Mouse (Mus musculus) embryonic stem cell, embryonic (primary cell): ENCODE measurements at regions not wholly inside any gene's neighbourhood (a gene's known extent, or its start where the extent isn't known, plus 50 kb on each side); places are given as distances from the start of the nearest gene placed in this dataset.

Experiments used
- CTCF ChIA-PET, 4 experiments: fragments of 300-600 bp in 2 of 4; fragments of 350-600 bp in 2 of 4; sonication (Branson Sonifier 250); formaldehyde crosslinking; loops; one replicate each; lab custom pipeline; 2022; ENCODE audit warnings: inconsistent platforms in 2 of 4; lab: Charles Lee
- POLR2A ChIA-PET, 4 experiments: fragments of 300-600 bp in 2 of 4; fragments of 350-600 bp in 2 of 4; sonication (Branson Sonifier 250); formaldehyde crosslinking; loops; one replicate each; lab custom pipeline; 2022; ENCODE audit warnings: antibody characterized with exemption in 4 of 4, inconsistent platforms in 1 of 4; lab: Charles Lee

DNA sequence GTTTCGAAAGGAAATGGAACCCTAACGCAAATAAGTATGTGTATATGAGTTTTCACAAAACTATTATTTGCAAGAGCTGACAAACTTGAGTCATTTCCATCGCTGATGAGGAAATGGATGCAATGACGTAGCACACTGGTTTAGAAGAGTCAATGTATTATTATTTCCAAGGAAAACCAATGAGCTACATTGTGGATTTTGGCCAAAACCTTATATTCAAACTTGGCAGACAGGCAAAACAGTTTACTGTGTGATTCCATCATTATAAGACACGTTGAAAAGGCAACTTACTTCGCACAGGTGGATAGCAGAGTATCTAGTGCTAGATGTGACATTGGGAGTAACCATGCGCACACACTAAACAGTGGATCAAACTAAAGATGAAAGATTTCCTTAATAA is 892.6 kb downstream of the Slitrk1 start:
- POLR2A ChIA-PET: interaction anchor here in 1 of 4 experiments (0.6 kb wide), 1 partner anchor 77 kb away, joined by 3 read pairs; no protein-coding TSS in a partner anchor
- CTCF ChIA-PET: no interaction called here

DNA sequence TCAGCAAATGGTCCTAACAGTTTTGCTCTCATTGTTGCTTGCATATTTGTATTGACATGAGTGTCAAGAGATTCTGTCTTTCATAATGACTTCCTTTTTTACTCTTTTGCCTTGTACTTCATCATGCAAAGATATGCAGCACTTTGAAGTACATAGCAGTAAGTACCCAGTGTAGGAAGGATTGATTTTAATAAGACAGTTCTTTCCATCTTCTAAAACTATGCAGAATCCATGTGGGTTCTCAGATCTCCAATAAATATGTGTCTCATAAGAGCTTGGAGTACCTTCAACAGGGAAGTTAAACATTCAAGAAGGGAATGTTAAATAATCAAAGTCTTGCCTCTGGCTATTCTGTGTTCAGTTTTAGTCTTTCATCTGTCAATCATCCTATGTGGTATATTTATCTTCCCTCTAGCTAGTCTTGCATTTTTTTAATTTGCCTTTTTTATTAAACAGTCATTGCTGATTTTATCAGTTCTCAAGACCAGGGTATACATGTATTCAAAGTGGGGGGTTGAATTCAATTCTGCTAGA is 926.1 kb downstream of the Slitrk1 start:
- ChIA-PET CTCF (no interaction called here), POLR2A (no interaction called here)

DNA sequence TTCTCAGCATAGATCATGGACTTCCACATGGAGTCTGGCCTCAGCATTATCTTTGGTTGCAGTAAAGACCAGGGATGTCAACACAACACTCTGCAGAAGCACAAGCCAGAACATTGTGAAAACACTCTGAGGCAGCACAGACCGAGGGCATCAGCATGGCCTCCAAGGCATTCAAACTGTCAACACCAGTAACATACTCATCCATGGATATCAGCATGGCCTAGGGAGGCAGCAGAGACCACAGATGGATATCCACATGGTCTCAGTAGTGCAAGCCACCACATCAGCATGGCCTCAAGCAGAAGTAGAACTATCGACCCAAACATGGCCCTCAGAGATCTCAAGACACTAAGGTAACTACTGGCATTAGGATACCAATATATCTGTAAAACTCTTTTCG is 935.8 kb downstream of the Slitrk1 start:
- POLR2A ChIA-PET: no interaction called here
- CTCF ChIA-PET: no interaction called here

DNA sequence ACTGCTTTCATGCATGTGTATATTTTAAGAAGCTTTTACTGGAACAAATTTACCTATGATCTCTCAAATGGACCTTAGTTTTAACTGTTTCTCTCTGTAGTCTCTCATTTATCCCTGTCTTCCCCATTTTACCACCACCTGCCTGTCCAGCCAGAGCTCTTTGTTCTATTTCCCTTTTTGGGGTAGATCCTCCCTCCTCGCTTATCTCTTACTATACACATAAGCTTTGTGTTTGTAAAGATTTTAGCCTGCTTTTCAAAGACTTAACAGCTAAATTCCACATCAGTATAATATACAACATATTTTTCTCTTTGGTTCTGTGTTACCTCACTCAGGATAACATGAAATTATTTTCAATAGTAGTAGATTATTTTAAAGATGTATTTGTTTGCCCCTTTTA is 961.9 kb downstream of the Slitrk1 start:
- POLR2A ChIA-PET: no interaction called here
- CTCF ChIA-PET: no interaction called here

DNA sequence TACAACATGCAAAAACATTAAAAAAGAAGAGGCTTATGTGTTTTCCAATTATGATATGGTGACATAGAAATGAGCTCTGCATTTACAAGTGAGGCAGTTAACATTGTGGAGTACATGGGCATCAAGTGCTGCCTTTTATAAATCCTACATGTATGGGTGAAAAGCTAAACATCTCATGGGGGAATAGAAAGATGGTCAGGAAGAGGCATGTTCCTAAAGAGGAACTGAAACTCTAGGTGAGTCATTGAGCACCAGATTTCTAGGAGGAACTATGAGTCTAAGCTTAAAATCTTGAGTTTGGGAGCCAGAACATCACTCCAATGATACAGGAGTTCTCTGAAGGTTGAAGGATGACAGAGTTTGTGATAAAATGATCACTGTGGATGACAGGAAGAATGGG is 1010.2 kb downstream of the Slitrk1 start:
- CTCF ChIA-PET: no interaction called here
- POLR2A ChIA-PET: no interaction called here

DNA sequence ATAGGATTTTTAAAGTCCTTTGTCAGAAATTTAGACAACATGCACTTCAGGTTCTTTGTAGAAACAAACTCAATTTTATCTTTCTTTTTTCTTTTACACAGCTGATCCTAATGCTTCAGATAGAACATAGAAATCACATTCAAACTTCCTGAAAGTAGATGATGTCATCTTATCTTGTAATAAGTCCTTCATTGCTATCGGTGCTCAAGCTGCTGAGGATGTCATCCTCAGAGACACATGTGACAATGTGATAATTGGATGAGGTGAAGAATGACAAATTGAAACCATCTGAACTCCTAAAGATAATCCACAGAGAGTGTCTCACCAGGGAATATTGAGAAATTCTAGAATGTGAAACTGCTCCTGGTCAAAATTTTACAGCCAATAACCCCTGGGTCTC is 1012.1 kb downstream of the Slitrk1 start:
- POLR2A ChIA-PET: no interaction called here
- CTCF ChIA-PET: no interaction called here

DNA sequence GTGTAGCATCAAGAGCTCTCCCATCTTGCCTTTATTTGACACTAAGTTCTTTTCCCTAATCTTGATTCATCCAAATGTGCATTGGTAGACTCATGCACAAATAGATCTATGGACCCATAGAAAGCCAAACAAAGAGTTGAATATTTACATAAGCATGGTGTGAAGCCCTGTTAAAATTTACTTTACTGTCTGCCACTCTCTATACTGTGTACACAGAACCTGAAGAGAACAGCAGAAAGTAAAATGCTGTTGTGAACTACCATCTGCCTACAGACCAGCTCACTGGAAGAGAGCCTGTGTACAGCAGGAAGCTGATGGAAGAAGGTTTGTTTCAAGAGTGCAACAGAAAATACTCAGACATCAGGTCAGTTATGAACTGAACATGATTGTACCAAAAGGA is 1053.1 kb downstream of the Slitrk1 start:
- POLR2A ChIA-PET: no interaction called here
- CTCF ChIA-PET: no interaction called here

DNA sequence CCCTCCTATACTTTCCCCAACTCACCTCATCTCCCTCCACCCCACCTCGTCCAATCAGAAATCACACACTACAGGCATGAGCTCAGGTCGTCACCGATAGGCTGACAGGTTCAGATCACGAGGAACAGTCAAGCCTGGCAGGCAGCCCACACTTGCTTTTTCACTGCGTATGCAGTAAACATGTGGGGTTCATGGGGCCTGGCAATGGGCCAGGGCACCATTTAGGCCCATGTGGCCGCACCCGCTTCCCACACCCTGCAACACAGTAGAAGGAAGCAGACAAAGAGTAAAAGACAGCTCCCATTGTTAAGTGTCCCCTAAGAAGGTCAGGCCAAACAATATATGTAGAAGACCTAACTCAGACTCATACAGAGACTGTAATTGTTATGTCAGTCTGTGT is 1064.3 kb downstream of the Slitrk1 start:
- ChIA-PET CTCF (no interaction called here), POLR2A (interaction anchor here in 1 of 4 experiments (0.6 kb wide), 1 partner anchor 271 kb away, joined by 4 read pairs; no protein-coding TSS in a partner anchor)

DNA sequence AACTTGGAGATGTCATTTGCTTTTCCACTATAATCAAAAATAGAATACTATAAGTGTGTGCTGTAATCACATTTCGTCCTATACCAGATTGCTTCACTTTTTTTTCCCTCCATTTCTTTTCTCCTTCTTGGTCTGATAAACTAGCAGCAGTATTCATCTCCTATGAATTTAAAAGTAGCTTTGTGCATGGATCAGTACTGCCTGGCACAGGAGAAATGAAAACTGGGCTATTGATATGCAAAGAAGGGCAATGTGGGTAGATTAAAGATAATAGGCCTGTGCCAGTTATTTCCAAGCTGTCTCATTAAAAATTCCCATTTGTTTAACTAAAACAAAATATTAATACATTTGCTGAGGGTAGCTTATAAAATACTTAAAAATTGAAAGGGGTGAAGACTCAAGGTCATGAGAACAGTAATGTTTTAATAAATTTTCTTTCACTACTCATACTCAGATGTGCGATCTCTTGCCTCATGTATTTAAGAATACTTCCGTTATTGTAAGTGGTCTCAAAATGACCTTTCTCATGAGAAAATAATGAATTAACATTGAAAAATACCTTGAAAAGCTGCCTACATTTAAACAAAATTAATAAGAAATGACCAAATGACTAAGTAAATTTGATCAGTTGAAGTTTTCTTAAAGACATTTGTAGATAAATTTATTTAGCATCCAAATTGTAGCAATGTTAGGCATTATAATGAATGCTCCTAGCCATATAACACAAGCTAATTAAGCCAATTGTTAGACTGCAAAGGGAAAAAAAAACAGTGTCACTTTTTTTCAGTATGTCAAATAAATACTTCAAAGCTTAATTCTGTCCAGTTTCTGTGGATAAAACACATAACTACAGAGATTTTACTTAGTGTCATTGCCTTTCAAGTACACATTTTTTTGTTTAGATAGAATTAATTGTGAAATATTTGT is 1068.4 kb downstream of the Slitrk1 start:
- POLR2A ChIA-PET: interaction anchor here in 1 of 4 experiments (0.5 kb wide), 1 partner anchor 11 kb away, joined by 4 read pairs; no protein-coding TSS in a partner anchor
- CTCF ChIA-PET: interaction anchor here in 1 of 4 experiments (0.5 kb wide), 1 partner anchor 114 kb away, joined by 3 read pairs; no protein-coding TSS in a partner anchor

DNA sequence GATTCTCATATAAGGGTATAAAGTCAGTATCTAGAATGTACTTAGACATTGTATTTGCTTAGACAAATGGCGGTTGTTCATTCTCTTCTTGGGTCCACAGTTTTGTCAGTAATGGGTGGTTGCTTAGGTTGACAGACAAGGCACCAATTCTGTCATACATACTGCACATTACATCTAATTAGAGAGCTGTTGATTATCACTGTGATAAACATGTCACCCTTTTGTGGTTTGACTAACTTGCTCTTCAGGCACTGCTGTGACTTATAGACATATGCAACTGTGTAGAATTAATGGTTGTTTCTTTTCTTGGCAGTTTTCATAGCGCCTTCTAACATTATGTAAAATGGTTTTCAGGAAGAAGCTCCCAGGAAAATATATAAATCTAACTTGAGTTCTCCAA is 1069.4 kb downstream of the Slitrk1 start:
- POLR2A ChIA-PET: no interaction called here
- CTCF ChIA-PET: no interaction called here

DNA sequence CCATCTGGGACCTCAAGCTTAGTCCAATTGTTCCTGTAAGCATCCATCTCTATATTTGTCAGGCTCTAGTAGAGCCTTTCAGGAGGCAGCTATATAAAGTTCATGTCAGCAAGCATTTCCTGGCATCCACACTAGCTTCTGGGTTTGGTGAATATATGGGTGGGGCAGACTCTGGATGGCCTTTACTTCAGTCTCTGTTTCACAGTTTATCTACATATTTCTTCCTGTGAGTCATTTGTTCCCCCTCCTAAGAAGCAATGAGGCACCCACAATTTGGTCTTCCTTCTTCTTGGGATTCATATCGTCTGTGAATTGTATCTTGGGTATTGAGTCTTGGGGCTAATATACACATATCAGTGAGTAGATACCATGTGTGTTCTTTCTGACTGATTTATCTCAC is 1081.0 kb downstream of the Slitrk1 start:
- CTCF ChIA-PET: no interaction called here
- POLR2A ChIA-PET: no interaction called here

DNA sequence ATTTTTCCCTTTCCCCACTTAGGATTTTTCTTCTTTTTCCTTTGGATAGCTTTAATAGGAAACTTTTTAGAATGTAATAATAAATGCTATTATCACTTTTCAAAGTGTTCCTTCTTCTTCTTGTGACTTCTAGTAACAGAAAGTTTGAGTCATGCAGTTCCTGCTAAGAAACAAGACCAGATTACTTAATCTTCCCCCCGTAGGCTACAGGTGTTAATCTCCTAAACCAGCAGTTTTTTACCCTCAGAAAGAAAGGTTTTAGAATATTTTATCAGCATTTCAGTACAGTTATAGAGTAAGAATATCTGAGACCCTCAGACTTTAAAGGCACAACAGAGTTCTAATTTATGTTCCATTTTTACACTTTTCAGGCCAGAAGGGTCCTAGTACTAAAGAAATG is 1128.7 kb downstream of the Slitrk1 start:
- POLR2A ChIA-PET: no interaction called here
- CTCF ChIA-PET: no interaction called here
